Mouse (Mus musculus) adrenal gland, postnatal 14 days (tissue): ENCODE results near the gene Pla2g12a. TPM values are rescaled to one million over a fixed set of nuclear protein-coding genes. Genes with fewer than 3 reads are reported as not detected.

Source experiments
- DNase-seq: peaks from one replicate; pipeline ENCODE4 v3.0.0; 2021; ENCODE audit warnings: mixed read lengths
- total RNA-seq: library from RNA; stranded (reverse); gene quantifications from 2 replicates; pipeline ENCODE4 v1.2.3, GENCODE M21; 2021

The Pla2g12a gene
- total RNA-seq, 1 experiment from 2014 or later = 56.0 TPM

- DNase-seq = no peak
Observed at GRCm38 (mm10) chr3:129898886-129899285, 20.5 kb downstream of the Pla2g12a start.

- peak; percentile 94 for DNase-seq
Observed at GRCm38 (mm10) chr3:129901271-129901809, 22.9 kb downstream of the Pla2g12a start, which contains the start of gene Casp6. Gene Casp6 (plus strand): TSS chr3:129901425.

GRCm38 (mm10) chr3:129903369-129903768 lies 25.0 kb downstream of the Pla2g12a start:
- no peak for DNase-seq

- DNase-seq = no peak
Observed at GRCm38 (mm10) chr3:129903866-129904265, 25.5 kb downstream of the Pla2g12a start.

- DNase-seq = peak; percentile 23
Observed at GRCm38 (mm10) chr3:129904381-129905132, 26.2 kb downstream of the Pla2g12a start.

GRCm38 (mm10) chr3:129912025-129912424 lies 33.6 kb downstream of the Pla2g12a start:
- no peak for DNase-seq

GRCm38 (mm10) chr3:129913241-129913640 lies 34.8 kb downstream of the Pla2g12a start:
- no peak for DNase-seq

- peak; percentile 35 for DNase-seq
Observed at GRCm38 (mm10) chr3:129917424-129917823, 39.0 kb downstream of the Pla2g12a start.

- peak; percentile 80 for DNase-seq
Observed at GRCm38 (mm10) chr3:129918434-129918833, 40.0 kb downstream of the Pla2g12a start.

GRCm38 (mm10) chr3:129923581-129923980 lies 45.2 kb downstream of the Pla2g12a start:
- DNase-seq = no peak

- no peak for DNase-seq
Observed at GRCm38 (mm10) chr3:129925861-129926260, 47.5 kb downstream of the Pla2g12a start.

- DNase-seq = peak; percentile 62
Observed at GRCm38 (mm10) chr3:129930213-129930778, 51.9 kb downstream of the Pla2g12a start.

- peak; percentile 37 for DNase-seq
Observed at GRCm38 (mm10) chr3:129932443-129932842, 54.0 kb downstream of the Pla2g12a start.

GRCm38 (mm10) chr3:129936561-129936960 lies 58.2 kb downstream of the Pla2g12a start:
- peak; percentile 35 for DNase-seq

GRCm38 (mm10) chr3:129937848-129938247 lies 59.4 kb downstream of the Pla2g12a start:
- peak; percentile 61 for DNase-seq

- no peak for DNase-seq
Observed at GRCm38 (mm10) chr3:129939058-129939457, 60.7 kb downstream of the Pla2g12a start.

- DNase-seq = no peak
Observed at GRCm38 (mm10) chr3:129940780-129941179, 62.4 kb downstream of the Pla2g12a start.

GRCm38 (mm10) chr3:129941291-129941690 lies 62.9 kb downstream of the Pla2g12a start:
- no peak for DNase-seq

GRCm38 (mm10) chr3:129943813-129944212 lies 65.4 kb downstream of the Pla2g12a start:
- DNase-seq = no peak
